Mouse (Mus musculus) thymus, adult 2 months (tissue): ENCODE results near the gene Nup98.

ENCODE experiments used
- CTCF ChIP-seq: fragments of 200-500 bp; IDR thresholded peaks from 2 replicates; pipeline ENCODE4 v1.5.1; 2012; ENCODE audit warnings: mild to moderate bottlenecking, control low read depth, low read length, moderate library complexity, borderline replicate concordance; ENCODE audit not compliant: control insufficient read depth, poor library complexity, insufficient read depth; ENCODE audit errors: extremely low read depth
- POLR2A ChIP-seq: fragments of 200-500 bp; IDR thresholded peaks from 2 replicates; pipeline ENCODE4 v1.6.1; 2012; ENCODE audit warnings: mild to moderate bottlenecking, low read length, control low read depth, moderate library complexity; ENCODE audit not compliant: control insufficient read depth, poor library complexity, insufficient read depth; ENCODE audit errors: extremely low read depth

DNA sequence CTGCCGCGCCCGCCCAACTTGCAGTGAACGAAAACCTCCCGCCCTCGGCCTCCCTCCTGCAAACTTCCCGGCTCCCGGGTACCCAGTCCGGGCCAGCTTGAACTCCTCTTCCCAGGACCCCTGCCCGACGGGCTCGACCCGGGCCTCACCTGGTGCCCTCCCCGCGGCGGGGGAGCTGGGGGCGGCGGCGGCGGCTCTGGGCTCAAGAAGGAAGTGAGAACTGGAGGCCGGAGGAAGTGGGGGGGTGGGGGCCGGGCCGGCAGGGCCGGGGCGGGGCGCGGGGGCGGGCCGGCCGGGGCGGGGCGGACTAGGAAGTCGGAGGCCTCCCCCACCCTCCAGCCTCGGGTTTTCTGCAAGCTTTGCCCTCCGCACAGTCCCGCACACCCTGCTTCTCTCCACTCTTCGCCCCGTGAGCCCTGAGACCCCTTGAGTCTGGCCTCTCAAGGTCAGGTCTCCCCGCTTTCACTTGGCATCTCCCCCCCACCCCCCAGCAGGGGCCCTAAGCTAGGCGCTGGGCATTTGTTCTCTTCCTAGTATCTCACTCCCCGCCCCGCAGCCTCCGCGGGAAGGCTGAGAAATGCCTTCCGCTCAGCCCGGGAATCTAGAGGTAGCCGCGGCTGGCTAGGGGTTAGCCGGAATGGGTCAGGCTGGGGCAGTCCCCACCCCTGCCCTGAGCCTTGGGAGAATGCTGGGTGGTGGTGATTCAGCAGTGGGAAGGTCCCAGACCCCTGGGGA lies 40.1 kb upstream of the Nup98 start:
- TF ChIP-seq CTCF (0 out of 2 replicates have a peak, but pooled peaks have one; percentile 3), POLR2A (peak; percentile 68)
